Mouse (Mus musculus) telencephalon, adult 2 months (tissue): ENCODE data around the gene Myh13.

Experiments used
- DNase-seq: peaks from one replicate; pipeline ENCODE4 v3.0.0-alpha.2; 2011; ENCODE audit warnings: low read depth, low spot score

Myh13 gene

GRCm38 (mm10) chr11:67321358-67321757 lies at the start of gene Myh13:
Myh13 (plus strand) TSS chr11:67321658.
- no peak for DNase-seq

GRCm38 (mm10) chr11:67276601-67277174 lies 44.8 kb upstream of the Myh13 start, which contains the start of gene Myh8:
Myh8 (plus strand) TSS chr11:67277124.
- DNase-seq: no peak

- peak; percentile 82 for DNase-seq
Measured at GRCm38 (mm10) chr11:67293440-67293839, 28.0 kb upstream of the Myh13 start.

- DNase-seq: no peak
Measured at GRCm38 (mm10) chr11:67313733-67314452, 7.6 kb upstream of the Myh13 start.

GRCm38 (mm10) chr11:67326536-67326935 lies 5.1 kb downstream of the Myh13 start:
- DNase-seq: no peak

- no peak for DNase-seq
Measured at GRCm38 (mm10) chr11:67344556-67344955, 23.1 kb downstream of the Myh13 start.

- DNase-seq: no peak
Measured at GRCm38 (mm10) chr11:67345186-67345855, 23.9 kb downstream of the Myh13 start.

GRCm38 (mm10) chr11:67345856-67346236 lies 24.4 kb downstream of the Myh13 start:
- no peak for DNase-seq

GRCm38 (mm10) chr11:67350153-67350768 lies 28.8 kb downstream of the Myh13 start:
- DNase-seq: peak; percentile 43

GRCm38 (mm10) chr11:67353011-67353410 lies 31.6 kb downstream of the Myh13 start:
- no peak for DNase-seq

GRCm38 (mm10) chr11:67358031-67358430 lies 36.6 kb downstream of the Myh13 start:
- DNase-seq: no peak

GRCm38 (mm10) chr11:67362236-67362635 lies 40.8 kb downstream of the Myh13 start:
- no peak for DNase-seq

GRCm38 (mm10) chr11:67364551-67364950 lies 43.1 kb downstream of the Myh13 start:
- DNase-seq: no peak

- DNase-seq: no peak
Measured at GRCm38 (mm10) chr11:67364986-67365721, 43.7 kb downstream of the Myh13 start.

GRCm38 (mm10) chr11:67366936-67367335 lies 45.5 kb downstream of the Myh13 start:
- DNase-seq: no peak

- DNase-seq: peak; percentile 17
Measured at GRCm38 (mm10) chr11:67373333-67373732, 51.9 kb downstream of the Myh13 start.

- DNase-seq: no peak
Measured at GRCm38 (mm10) chr11:67376308-67376707, 54.9 kb downstream of the Myh13 start.

- no peak for DNase-seq
Measured at GRCm38 (mm10) chr11:67379703-67380510, 58.4 kb downstream of the Myh13 start.

- no peak for DNase-seq
Measured at GRCm38 (mm10) chr11:67381833-67382232, 60.4 kb downstream of the Myh13 start.

GRCm38 (mm10) chr11:67384653-67385052 lies 63.2 kb downstream of the Myh13 start:
- DNase-seq: no peak
